Mouse (Mus musculus): Measurements from ENCODE around the gene Cdk5r2.
A peak's percentile ranks its signal among the peaks of the same experiment; 100 is the strongest.

The Cdk5r2 gene

GRCm38 (mm10) chr1:74892351-74893133 is 37.8 kb downstream of the Cdk5r2 start:
- DNase-seq (ENCODE audit: low spot score), result no peak

DNA sequence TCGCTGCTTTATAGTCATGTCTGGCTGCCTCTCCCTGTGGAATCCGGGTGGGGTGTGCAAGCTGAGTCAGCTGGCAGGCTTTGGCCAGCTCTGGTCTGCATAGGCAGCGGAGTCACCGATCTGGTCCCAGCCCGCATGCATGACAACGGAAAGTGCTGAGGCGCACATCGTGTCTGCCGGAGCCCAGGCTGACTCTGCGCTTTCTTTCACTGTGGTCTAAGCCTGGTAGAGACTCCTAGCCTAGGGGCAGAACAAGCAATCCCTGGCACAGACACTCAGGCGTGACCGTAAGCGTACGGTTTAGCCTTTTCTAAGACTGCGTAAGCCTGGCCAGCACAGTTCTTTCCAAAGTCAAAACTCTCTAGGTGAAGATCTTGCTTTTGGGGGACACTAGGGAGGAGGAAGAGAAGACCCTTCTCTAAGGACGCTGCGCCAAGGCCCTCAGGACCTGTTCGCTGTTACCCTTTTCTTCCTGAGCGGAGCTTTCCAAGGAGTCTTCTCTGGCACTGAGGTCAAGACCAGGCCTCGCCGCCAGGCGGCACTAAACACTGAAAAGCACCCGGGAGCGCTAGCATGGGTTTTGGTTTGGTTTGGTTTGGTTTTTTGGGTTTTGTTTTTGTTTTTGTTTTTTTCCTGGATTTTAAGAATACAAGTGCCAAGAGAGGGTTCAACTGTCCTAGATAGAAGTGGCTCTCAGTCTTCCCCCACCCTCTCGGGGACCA is 38.6 kb downstream of the Cdk5r2 start, which contains the start of gene Cryba2:
TSS of gene Cryba2 (minus strand) at position 10 of the 722 bp plus-strand sequence.
- no peak for DNase-seq (ENCODE audit: low spot score)

DNA sequence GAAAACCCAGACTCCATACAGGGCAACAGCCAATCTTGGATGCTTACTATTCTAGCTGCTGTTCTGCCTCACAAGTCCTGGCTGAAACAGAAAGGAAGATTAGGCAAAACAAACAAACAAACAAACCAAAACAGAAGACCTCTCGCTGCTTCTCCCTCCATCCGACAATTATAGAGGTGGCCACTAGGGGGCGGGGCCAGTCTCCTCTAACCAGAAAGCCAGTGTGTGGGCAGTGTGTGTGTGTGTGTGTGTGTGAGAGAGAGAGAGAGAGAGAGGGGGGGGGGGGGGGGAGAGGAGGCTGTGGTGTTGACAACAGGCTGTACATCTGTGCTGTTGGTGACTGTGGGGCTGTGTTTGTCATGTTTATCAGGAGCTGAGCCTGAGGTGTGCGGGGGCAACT is 40.2 kb downstream of the Cdk5r2 start:
- DNase-seq (ENCODE audit: low spot score), result peak; percentile 28

DNA sequence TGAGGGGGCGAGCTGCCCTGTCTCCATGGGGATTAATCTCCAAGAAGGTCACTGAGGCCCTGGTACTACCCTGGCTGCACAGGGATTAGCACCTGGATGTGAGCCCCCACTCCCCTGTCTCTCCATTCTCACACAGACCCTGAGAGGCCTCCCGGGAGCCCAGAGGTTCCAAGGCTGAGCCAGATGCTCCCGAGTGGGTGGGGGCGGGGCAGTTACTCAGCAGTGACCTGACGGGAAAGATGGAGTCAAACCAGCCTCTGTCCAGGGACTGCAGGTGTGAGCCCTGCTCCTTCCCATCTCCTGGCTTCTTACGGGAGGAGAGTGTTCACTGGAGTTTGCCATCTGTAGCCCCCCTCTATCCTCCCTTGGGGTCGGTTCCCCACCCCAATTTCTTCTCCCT is 43.2 kb downstream of the Cdk5r2 start:
- DNase-seq (ENCODE audit: low spot score), result no peak

DNA sequence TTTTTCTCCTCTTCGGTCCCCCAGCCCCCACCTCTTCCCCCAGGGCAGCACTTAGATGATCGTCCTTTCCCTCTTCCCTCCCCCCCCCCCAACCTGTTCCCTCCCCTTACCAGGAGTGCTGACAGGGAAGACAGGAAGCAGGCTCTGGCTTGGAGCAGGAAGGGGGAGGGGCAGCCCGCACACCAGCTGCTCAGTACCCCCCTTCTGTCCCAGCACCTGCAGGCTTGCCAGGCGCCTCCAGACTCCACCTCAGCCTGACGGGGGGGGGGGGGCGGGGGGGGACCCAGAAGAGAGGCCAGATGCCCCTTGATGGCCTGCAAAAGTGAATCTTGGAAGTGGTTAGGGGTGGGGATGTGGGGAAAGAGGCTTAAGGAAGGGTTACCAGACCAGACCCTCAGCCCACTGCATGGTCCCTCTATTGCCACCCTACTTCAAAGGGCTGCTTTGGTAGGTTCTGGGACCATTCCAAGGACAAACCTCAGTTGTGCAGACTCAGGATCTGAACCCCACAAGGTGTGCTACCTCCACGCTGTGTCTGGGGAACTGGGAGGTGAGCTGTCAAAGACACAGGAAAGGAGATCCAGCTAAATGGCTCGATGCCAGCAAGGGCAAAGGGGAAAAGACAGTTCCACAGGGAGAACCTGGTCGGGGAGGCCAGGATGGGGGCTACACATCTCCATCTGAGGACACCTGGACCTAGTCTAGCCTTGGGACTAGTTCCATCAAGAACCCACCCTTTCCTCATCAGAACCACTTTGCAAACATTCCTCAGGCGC is 44.1 kb downstream of the Cdk5r2 start:
- no peak for DNase-seq (ENCODE audit: low spot score)

GRCm38 (mm10) chr1:74900341-74901285 is 45.9 kb downstream of the Cdk5r2 start:
- no peak for DNase-seq (ENCODE audit: low spot score)

GRCm38 (mm10) chr1:74901686-74902085 is 47.0 kb downstream of the Cdk5r2 start:
- DNase-seq (ENCODE audit: low spot score), result peak; percentile 42

GRCm38 (mm10) chr1:74902191-74902590 is 47.5 kb downstream of the Cdk5r2 start:
- DNase-seq (ENCODE audit: low spot score), result no peak

Measured in c-Kit-positive CD71-positive TER-119-positive erythroid progenitor cells, embryonic 14.5 days (primary cell).